Mouse (Mus musculus): Measurements from ENCODE around the gene B3gntl1. TPM values are rescaled to one million over a fixed set of nuclear protein-coding genes. Genes with fewer than 3 reads are reported as not detected.
A peak's percentile ranks its signal among the peaks of the same experiment; 100 is the strongest.

B3gntl1 gene
- polyA plus RNA-seq, 1 experiment from 2014 or later: 7.4 TPM

DNA sequence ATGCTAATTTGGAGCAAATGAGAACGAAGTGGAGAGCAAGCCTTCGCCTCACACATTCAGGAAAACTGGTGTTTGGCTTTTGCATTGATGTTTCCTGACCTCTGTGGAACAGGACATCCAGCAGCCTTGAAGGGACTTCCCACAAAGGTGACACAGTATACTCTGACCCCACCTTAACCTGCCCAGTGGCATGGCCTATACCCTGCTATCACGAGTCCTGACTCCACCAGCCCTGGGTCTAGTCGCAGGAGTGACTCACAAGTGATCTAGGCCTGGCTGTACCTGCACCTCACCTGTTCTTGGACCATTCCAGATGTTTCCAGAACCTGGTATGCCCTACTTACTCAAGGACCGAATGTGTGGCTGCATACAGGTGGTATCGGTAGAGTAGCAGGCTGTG lies 43.4 kb downstream of the B3gntl1 start:
- peaks cover 4% of the 10 kb centered on the region; the same call in 1 of the 2 replicates for H3K4me1 ChIP-seq
- no peaks in the 10 kb centered on the region for H3K9me3 ChIP-seq
- no peak overlapping the region for H3K27ac ChIP-seq
- no peak for DNase-seq (ENCODE audit: low spot score)
- H3K36me3 ChIP-seq: peaks cover 51% of the 10 kb centered on the region
- no peaks in the 10 kb centered on the region for H3K27me3 ChIP-seq (ENCODE audit: insufficient read depth, poor library complexity, severe bottlenecking)
- WGBS: 88% methylated on average over 6 of the region's 6 CpGs
- H3K4me3 ChIP-seq: no peak overlapping the region

DNA sequence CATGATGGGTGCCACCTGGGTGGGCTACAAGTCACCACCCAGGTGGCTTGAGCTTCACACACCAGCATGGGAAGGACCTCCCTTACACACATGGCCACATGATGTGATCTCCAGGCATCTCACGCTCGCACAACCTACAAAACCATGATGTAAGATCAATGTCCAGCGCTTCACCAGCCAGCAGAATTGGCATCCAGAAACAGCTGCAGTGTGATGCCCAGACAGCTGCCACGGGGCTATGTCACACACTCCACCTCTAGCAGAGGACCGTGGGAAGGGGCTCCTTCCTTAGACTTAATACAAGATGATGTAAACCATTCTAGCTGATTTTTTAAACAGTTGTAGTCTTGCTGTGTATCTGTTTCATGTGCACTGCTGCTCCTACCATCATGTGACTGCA lies 45.4 kb downstream of the B3gntl1 start:
- Histone ChIP-seq H3K9me3 (no peaks in the 10 kb centered on the region), H3K27ac (no peak overlapping the region), H3K36me3 (peaks cover 65% of the 10 kb centered on the region), H3K4me3 (no peak overlapping the region), H3K27me3 (ENCODE audit: insufficient read depth, poor library complexity, severe bottlenecking) (no peaks in the 10 kb centered on the region), H3K4me1 (peaks cover 4% of the 10 kb centered on the region; the same call in 1 of the 2 replicates)
- no peak for DNase-seq (ENCODE audit: low spot score)
- WGBS: 83% methylated on average over 5 of the region's 5 CpGs

DNA sequence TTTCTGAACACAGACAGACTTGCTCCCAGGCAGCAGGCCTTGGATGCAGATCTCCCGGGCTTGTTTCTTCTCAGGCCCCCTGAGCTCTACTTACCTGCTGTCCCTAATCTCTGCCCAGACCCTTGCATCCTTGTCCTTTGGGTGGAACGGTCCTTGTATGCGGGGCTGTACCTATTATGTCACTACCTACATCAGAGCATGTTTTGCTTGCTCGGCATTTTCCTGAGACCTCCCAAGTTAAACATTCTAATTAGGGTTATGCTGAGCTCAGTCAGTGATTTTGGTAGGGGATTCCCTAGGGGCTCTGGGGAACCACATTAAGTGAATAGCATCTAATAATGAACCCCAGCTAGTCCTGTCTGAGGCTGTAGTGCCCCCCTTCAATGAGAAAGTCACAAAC lies 47.9 kb downstream of the B3gntl1 start:
- WGBS: 88% methylated on average over 4 of the region's 4 CpGs
- Histone ChIP-seq H3K9me3 (no peaks in the 10 kb centered on the region), H3K4me3 (no peak overlapping the region), H3K4me1 (peaks cover 12% of the 10 kb centered on the region; the same call in 1 of the 2 replicates), H3K27ac (no peak overlapping the region), H3K36me3 (peaks cover 65% of the 10 kb centered on the region), H3K27me3 (ENCODE audit: insufficient read depth, poor library complexity, severe bottlenecking) (no peaks in the 10 kb centered on the region)
- no peak for DNase-seq (ENCODE audit: low spot score)

DNA sequence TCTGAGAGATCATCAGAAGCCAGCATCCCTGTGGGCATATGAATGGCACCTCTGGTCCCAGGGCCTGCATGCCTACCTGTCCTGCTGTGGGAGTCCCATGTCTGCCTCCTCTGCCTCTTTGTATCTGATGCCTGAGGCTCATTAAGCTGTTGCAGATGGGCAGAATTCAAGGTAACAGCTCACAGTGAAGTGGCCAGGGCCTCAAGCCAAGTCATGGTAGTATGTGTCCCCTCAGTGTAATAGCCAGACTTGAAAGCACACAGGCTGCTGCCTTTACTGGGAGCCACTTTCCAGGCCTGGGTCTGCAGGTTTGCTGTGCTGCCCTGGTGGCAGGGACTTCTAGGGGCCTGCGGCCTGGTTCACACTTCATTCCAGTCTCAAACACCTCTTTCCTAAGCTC lies 55.6 kb downstream of the B3gntl1 start:
- WGBS: 91% methylated on average over 1 of the region's 1 CpGs
- Histone ChIP-seq H3K9me3 (no peaks in the 10 kb centered on the region), H3K27ac (no peak overlapping the region), H3K4me1 (peaks cover 22% of the 10 kb centered on the region), H3K36me3 (peaks cover 73% of the 10 kb centered on the region), H3K4me3 (no peak overlapping the region), H3K27me3 (ENCODE audit: insufficient read depth, poor library complexity, severe bottlenecking) (no peaks in the 10 kb centered on the region)
- DNase-seq (ENCODE audit: low spot score): no peak

DNA sequence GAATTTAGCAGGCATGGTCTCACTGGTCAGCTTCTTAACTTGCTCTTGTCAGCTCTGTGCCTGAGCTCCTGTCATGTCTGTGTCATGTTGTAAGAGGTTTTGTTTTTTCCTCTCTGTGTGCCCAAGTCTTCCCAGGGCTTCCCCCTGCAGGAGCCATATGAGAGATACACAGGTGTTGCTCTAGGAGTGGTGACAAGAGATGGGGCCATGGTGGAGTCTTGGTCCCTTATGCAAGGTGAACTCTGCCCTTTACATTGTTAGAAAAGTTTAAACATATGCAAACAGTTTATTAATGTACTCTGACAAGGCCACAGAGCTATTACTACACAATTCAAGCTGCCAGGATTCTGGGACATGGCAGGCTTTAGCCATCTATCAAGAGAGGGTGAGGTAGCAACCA lies 56.5 kb downstream of the B3gntl1 start:
- Histone ChIP-seq H3K27me3 (ENCODE audit: insufficient read depth, poor library complexity, severe bottlenecking) (no peaks in the 10 kb centered on the region), H3K4me3 (no peak overlapping the region), H3K27ac (0 out of 2 replicates have a peak overlapping the region, but pooled peaks have one; percentile 19), H3K4me1 (peaks cover 15% of the 10 kb centered on the region), H3K9me3 (no peaks in the 10 kb centered on the region), H3K36me3 (peaks cover 68% of the 10 kb centered on the region)
- no peak for DNase-seq (ENCODE audit: low spot score)

DNA sequence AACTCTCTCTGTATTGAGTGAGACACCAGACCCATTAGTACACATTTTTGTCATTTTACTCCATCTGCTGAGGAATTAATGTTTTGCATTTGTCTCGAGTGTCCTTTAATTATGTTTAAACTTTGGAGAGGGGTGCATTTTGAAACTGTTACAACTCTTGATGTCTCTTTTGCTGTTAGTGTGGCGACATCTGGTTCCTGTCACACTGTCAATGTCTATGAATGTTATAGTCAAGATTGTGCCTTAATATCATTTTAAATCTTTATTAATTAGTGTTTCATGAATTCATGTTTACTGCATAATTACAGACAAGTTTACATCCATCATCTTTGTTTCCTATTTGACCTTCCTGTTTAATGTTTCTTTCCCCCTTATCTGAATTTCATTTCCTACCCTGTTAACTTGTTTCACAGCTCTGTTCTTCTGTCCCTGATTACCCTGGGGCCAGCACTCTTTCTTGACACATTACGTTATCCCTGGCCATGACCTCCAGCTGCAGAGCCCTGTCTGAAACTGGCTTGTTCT lies 56.9 kb downstream of the B3gntl1 start:
- WGBS: 59% methylated on average over 3 of the region's 3 CpGs
- Histone ChIP-seq H3K36me3 (peaks cover 64% of the 10 kb centered on the region), H3K27me3 (ENCODE audit: insufficient read depth, poor library complexity, severe bottlenecking) (no peaks in the 10 kb centered on the region), H3K9me3 (no peaks in the 10 kb centered on the region), H3K27ac (no peak overlapping the region), H3K4me1 (peaks cover 15% of the 10 kb centered on the region), H3K4me3 (no peak overlapping the region)
- no peak for DNase-seq (ENCODE audit: low spot score)

DNA sequence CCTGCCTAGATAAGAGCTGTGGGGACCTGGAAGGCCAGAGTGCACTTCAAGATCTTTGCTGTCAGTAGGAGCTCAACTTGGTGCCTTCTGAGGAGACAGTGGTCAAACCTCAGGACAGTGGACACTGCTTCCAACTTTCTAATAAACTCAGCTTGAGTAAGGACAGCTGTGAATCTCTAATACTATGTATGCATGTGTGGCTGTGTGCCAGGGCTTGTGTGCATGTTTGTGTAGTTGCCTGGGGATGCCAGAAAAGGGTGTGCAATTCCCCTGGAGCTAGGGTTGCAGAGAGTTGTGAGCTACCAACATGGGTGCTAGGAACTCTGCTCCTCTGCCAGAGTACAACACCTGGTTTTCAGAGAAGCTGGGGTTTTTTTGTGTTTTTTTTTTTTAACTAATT lies 62.0 kb downstream of the B3gntl1 start:
- no peak for DNase-seq (ENCODE audit: low spot score)
- Histone ChIP-seq H3K4me1 (no peaks in the 10 kb centered on the region), H3K36me3 (peaks cover 55% of the 10 kb centered on the region), H3K9me3 (no peaks in the 10 kb centered on the region), H3K27me3 (ENCODE audit: insufficient read depth, poor library complexity, severe bottlenecking) (no peaks in the 10 kb centered on the region), H3K27ac (no peak overlapping the region), H3K4me3 (no peak overlapping the region)

DNA sequence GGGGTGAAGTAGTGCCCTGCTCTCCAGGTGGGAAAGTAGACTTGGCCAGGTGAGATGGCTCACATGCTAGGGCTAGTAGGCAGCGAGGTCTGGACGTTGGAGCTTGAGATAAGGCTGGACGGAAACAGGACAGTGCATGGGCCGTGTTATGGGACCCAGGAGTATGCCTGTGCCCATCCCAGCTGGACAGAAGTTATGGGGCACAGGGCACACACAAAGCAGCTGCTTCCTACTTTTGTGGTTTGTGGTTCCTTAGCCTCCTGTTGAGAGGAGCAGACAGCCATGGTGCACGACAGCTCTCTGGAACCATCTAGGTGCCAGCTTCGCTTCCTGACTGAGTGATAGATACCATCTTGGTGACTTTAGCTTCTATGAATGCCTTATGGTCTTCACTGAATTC lies 67.3 kb downstream of the B3gntl1 start:
- peaks cover 64% of the 10 kb centered on the region for H3K36me3 ChIP-seq
- no peak overlapping the region for H3K4me3 ChIP-seq
- H3K27ac ChIP-seq: no peak overlapping the region
- WGBS: 89% methylated on average over 6 of the region's 6 CpGs
- H3K27me3 ChIP-seq (ENCODE audit: insufficient read depth, poor library complexity, severe bottlenecking): no peaks in the 10 kb centered on the region
- peaks cover 3% of the 10 kb centered on the region; the same call in 1 of the 2 replicates for H3K4me1 ChIP-seq
- H3K9me3 ChIP-seq: no peaks in the 10 kb centered on the region
- DNase-seq (ENCODE audit: low spot score): no peak

DNA sequence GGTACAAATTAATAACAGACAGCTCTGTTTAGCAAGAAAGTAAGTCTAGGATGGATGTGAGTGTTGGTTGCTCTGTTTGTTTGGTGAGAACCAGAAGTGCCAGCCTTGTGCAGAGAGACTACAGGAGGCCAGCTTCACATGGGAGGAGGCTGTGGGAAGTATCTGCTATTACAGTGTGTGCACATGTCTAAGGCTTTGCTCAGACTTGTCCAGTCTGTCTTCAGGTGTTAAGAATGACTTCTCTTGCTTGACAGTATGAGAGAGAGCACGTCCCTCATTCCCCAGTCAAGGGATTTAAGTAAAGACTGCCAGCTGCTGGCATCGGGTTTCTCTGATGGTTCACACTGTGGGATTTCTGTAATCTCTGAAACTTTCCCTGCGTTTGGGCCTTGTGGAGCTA lies 71.5 kb downstream of the B3gntl1 start:
- H3K4me3 ChIP-seq: no peak overlapping the region
- WGBS: 80% methylated on average over 3 of the region's 3 CpGs
- H3K36me3 ChIP-seq: peaks cover 53% of the 10 kb centered on the region
- H3K27me3 ChIP-seq (ENCODE audit: insufficient read depth, poor library complexity, severe bottlenecking): no peaks in the 10 kb centered on the region
- no peaks in the 10 kb centered on the region for H3K9me3 ChIP-seq
- no peak for DNase-seq (ENCODE audit: low spot score)
- H3K27ac ChIP-seq: no peak overlapping the region
- peaks cover 3% of the 10 kb centered on the region; the same call in 1 of the 2 replicates for H3K4me1 ChIP-seq

DNA sequence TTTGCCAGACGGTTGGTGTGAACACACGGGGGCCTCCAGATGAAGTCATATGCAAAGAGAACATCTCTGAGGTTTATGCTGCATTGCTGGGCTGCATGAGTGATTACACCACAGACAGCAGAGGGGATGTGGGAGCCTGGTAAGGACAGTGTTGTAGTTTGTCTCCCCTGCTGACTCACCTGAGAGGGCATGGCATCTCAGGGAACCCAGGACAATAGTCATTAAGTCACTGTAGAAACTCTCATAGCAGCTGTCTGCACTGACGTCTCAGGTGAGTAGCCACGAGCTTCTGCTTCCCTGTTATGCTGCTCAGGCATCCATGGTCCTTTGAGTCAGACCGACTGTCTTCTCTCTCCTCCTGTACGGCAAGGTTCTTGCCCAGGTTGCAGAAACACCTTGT lies 75.7 kb downstream of the B3gntl1 start:
- no peak overlapping the region for H3K4me3 ChIP-seq
- no peaks in the 10 kb centered on the region for H3K27me3 ChIP-seq (ENCODE audit: insufficient read depth, poor library complexity, severe bottlenecking)
- WGBS: 89% methylated on average over 6 of the region's 6 CpGs
- no peaks in the 10 kb centered on the region for H3K9me3 ChIP-seq
- H3K36me3 ChIP-seq: peaks cover 48% of the 10 kb centered on the region
- no peak for DNase-seq (ENCODE audit: low spot score)
- H3K4me1 ChIP-seq: peaks cover 3% of the 10 kb centered on the region; the same call in 1 of the 2 replicates
- H3K27ac ChIP-seq: no peak overlapping the region

DNA sequence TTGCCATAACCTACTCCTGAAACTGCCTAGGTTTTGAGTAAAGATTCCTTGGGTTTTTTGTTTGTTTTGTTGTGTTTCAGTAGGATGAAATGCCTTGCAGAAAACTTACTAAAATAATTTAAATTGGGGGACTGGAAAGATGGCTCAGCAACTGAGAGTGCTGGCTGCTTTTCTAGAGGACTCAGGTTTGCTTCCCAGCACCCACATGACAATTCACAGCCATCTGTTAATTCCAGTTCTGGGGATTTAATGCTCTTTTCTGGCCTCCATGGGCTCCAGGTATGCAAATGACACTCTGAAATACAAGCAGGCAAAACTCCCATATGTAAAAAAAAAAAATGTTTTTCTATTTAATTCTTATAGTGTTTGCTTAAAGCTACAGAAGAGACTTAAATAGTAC lies 91.1 kb downstream of the B3gntl1 start:
- no peak overlapping the region for H3K4me3 ChIP-seq
- 0 out of 2 replicates have a peak, but pooled peaks cover 3% of the 10 kb centered on the region for H3K4me1 ChIP-seq
- no peaks in the 10 kb centered on the region for H3K27me3 ChIP-seq (ENCODE audit: insufficient read depth, poor library complexity, severe bottlenecking)
- no peak for DNase-seq (ENCODE audit: low spot score)
- no peak overlapping the region for H3K27ac ChIP-seq
- no peaks in the 10 kb centered on the region for H3K9me3 ChIP-seq
- peaks cover 14% of the 10 kb centered on the region; the same call in 1 of the 2 replicates for H3K36me3 ChIP-seq

Other genes starting within 250 kb of the B3gntl1 start
- gene Fn3k, start 238.2 kb downstream of the B3gntl1 start, polyA plus RNA-seq (2016; fragmentation: Nextera tagmentation; extraction: Ambion mirVana): 1.4 and 3.7 TPM in 2 replicates
- 35.3 and 36.7 TPM in 2 replicates for gene Tbcd, start 221.2 kb downstream of the B3gntl1 start, polyA plus RNA-seq (2016; fragmentation: Nextera tagmentation; extraction: Ambion mirVana)
- gene Zfp750, start 153.8 kb downstream of the B3gntl1 start, polyA plus RNA-seq (2016; fragmentation: Nextera tagmentation; extraction: Ambion mirVana): 0.28 and 0.31 TPM in 2 replicates
- gene Metrnl, start 28.4 kb upstream of the B3gntl1 start, polyA plus RNA-seq (2016; fragmentation: Nextera tagmentation; extraction: Ambion mirVana): 6.3 and 6.4 TPM in 2 replicates
- gene Ptchd3, start 157.1 kb upstream of the B3gntl1 start, polyA plus RNA-seq (2016; fragmentation: Nextera tagmentation; extraction: Ambion mirVana): not detected in 2 replicates

Data from heart, embryonic 10.5 days (tissue).